Mouse (Mus musculus) urinary bladder, postnatal 25 days (tissue): ENCODE measurements around the gene Samd10.

Experiments
- DNase-seq: peaks from one replicate; pipeline ENCODE4 v3.0.0; 2022; ENCODE audit warnings: low spot score

Samd10 gene

DNA sequence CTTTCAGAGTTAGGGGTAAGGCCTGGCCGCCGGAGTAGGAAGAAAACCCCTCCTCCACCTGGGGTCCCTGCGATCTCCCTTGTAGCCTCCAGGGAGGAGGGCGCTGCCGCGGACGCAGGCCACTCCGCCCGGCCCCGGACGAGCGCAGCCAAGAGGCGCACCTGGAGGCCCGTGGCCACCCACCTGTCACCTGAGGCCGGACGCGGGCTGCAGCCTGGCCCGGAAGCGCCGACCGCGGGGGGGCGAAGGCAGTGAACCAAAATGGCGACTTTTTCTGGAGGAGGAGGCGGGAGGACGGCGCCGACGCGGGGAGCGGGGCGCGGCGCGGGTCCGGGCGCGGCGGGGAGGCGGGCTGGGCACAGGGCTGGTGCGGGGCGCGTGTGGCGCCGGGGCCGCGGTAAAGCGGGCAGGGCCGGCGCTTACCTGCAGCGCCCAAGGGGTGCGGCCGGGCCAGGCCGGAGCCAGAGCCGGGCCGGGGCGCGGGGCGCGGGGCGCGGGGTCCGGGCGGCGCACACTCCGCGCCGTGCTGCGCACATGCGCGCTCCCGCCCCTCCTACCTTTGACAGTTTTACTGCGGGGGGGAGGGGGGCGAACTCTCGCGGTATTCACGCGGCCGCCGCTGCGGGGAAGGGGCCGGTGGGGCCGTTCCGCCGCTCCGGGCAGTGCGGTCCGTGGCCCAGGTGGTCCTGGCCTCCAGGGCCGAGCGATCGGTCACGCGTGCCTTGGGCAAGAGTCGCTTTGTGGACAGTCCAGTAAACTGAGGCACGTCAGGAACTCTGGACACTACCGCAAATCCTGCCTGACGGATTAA lies 6.6 kb downstream of the Samd10 start, which contains the start of gene Zfp512b:
Gene Zfp512b, minus strand, starts transcription at position 573 of the 811 bp plus-strand sequence.
- peak; percentile 61 for DNase-seq

DNA sequence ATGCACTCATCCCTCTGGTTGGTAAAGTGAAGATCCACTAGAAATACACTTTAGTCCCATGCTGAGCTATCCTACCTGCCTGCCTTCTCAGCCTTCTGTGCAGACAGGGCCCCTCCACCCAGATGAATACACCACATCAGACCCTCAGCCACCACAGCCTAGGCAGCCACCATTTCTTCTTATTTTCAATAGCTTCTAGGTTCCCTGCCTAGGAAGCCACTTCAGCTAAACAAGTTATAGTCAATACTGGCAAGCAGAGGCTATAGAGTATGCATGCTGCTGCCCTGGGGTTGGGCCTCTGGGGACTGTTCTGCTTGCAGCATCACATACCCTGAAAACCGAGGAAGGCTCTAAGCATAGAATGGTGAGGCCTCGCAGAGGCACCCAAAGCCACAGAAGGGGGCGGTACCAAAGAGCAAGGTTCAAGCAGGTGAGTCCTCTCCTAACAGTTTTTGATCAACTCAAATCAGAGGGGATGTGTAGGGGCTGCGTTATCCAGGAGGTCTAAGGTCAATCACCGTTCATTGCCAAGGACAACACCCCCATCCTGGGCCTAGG lies 7.4 kb downstream of the Samd10 start, which contains the start of gene Prpf6:
Gene Prpf6, plus strand, starts transcription at position 341 of the 558 bp plus-strand sequence.
- no peak for DNase-seq

GRCm38 (mm10) chr2:181590471-181590870 lies 8.5 kb downstream of the Samd10 start:
- no peak for DNase-seq

- no peak for DNase-seq
Observed at GRCm38 (mm10) chr2:181589732-181590105, 9.3 kb downstream of the Samd10 start.

DNA sequence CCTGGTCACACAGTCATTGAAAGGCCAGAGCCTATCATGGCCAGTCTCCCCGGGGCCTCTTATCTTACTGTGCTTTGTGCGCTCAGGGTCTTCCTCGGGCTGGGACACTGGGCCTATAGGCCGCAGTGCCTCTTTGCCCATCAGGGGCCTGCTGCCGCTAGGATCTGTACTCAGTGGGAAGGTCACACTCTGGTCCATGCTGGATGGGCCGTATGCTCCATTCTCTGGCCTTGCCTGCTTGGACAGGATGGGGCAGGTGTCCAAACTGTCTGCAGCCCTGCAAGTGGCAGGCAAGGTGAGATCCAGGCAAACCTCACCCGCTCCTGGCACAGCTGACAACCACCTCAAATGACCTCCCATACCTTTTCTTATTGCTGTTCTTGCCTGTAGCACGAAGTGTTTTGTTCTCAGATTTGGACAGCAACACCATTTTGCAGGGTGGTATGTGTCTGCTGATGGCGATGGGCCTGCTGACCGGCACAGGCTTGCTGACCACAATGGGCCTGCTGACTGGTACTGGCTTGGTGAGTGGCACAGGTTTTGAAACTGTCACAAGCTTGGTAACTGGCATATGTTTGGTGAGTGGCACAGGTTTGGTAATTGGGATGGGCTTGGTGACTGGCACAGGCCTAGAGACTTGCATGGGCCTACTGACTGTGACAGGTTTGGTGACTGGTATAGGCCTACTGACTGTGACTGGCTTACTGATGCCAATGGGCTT lies 9.8 kb downstream of the Samd10 start:
- DNase-seq = no peak

GRCm38 (mm10) chr2:181588229-181588780 lies 10.7 kb downstream of the Samd10 start:
- DNase-seq = no peak

DNA sequence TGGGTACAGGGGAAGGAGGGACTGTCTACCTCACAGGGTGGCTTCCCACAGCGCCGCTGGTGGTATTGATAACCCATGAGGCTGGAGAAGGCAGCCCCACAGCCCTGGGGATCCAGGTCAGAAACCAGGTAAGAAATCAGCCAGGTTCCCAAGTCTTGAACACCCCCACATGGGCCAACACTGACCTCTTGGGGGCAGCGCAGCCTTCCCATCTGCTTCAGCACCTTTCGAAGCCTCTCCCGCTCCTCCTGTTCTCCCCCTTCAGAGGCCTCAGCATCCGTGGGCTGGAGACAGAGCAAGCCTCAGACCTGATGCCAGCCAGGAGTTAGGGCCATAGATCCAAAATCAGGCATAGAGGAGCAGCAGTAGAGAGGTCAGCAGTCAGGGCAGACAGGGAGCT lies 11.2 kb downstream of the Samd10 start:
- no peak for DNase-seq

DNA sequence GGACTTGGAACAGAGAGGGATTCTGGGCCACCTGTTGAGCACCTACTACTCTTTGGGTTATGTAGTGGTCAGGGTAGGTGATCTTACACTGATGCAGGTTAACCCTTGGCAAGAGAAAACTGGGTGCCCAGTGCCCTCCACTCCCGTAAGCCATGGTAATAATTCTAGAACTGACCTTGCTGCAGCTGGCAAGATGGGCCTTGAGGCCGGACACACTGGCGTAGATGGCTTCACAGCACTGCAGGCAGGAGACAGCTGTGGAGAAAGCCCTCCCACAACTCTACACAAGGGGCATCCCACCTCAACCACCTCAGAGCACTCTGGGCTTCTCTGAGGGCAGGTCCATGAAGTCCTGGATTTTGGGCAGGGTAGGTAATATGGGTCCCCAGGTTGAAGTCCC lies 12.9 kb downstream of the Samd10 start:
- DNase-seq = no peak

- DNase-seq = no peak
Observed at GRCm38 (mm10) chr2:181585506-181585905, 13.5 kb downstream of the Samd10 start.

DNA sequence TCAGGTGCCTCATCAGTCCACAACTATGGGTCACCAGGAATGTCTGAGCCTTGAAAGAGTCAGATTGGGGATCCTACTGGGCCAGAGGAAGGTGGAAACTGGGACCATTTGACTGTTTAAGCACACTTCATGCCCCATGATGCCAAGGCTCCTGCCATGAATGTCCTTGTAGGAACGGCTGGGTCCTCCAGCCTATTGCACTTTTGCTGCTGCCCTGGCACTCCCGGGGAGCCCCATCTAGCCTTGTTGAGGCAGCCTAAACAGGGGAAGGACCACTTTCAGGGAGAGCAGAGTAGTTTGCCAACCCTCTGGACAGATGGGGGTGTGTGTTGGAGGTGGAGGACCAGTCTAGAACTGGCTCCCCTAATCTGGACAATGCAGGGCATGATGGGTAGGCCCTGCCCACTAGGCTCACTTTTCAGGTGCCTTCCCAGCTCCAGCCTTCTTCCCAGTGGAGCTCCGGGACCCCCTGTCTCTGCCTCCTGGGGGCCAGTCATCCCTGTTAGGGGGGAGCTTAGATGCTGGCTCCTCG lies 14.5 kb downstream of the Samd10 start, which contains the start of gene Uckl1:
Gene Uckl1, minus strand, starts transcription at position 482 of the 532 bp plus-strand sequence.
- DNase-seq = no peak

DNA sequence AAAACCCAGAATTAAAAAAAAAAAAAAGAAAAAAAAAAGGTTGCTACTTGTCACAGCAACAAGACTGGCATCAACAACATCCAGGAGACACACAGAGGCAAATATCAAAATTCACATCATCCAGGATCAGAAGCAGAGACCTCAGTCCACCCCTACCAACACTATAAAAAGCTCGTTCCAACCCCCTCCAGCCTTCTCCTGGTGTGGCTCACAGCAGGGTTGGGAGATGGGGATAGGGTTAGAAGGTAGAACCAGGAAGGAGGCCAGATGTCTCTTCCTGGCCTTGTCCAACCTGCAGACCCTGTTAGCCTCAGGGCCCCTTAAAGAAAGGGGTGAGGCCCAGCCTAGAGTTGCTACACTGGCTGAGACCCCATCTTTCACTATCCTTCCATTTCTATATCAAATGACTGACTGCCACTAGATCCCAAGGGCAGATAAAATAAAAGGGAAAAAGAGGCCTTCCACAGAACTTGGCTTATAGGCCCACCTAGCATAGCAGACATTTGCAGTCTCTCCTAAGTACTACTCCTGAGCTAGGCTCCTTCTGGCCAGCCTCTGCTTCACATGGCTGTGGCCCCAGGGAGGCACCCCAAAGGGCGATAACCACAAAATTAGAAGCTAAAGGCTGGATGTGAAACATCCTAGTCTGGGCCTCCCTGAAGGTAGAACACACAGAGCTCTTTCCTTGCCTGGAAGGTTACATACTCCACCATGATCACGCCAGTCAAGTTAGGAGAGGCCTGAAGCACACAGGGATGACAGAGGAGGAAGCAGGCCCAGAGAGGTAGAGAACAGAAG lies 15.4 kb downstream of the Samd10 start:
- no peak for DNase-seq

DNA sequence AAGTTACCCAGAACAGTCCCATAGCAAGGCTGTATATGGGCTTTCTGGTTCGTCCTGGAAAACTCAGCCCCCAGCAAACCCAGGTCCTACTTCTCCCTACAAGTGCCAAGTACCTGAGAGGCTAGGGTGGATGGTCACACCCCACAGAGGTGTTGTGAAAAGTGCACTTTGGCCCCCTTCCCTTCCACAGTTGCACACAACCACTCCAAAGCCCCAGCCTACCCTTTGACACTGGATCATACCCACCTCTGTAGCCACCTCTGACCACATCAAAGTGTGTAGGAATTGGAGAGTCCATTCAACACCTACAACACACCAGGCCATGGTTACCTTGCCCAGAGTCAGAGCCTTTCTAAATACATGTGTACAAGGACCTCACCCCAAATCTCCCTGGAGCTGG lies 16.1 kb downstream of the Samd10 start:
- no peak for DNase-seq

DNA sequence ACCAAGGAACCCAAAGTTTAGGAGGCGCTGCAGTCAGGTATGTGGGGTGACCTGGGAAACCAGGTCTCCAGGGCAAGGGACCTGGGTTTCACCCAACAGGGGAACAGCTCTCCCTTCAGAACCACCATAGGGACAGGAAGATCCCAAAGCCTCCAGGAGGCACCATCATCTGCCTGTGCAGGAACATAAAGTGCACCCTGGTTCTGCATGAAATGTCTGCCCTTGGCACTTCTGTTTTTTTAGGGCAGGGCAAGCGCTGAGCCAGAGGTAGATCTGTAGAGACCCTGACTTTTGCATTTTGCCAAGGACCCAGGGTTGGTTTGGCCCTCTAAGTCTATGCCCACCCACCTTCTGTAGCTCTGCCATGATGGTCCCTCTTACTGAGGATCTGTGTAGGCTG lies 16.7 kb downstream of the Samd10 start:
- peak; percentile 3 for DNase-seq

GRCm38 (mm10) chr2:181581402-181582120 lies 17.5 kb downstream of the Samd10 start:
- peak; percentile 84 for DNase-seq

DNA sequence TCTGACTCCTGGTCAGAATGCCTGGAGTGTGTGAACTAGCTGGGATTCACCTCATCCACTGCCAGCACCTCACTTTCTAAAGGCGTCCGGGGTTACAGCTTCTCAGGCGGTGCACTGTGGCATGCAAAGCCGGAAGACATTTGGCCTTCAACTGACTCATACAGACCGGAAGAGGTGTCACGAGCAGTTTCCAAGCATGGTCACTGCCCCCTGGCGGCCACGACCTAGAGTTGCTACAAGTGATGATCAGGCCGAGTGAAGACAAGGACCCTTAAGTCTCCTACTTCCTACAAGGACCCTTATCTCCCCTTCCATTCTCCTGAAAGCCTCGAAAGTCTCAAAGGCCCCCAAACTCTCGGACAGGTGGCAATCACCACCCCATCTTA lies 18.0 kb downstream of the Samd10 start:
- DNase-seq = peak; percentile 72

GRCm38 (mm10) chr2:181580131-181580772 lies 18.8 kb downstream of the Samd10 start:
- DNase-seq = no peak

- DNase-seq = no peak
Observed at GRCm38 (mm10) chr2:181579681-181580080, 19.3 kb downstream of the Samd10 start.

DNA sequence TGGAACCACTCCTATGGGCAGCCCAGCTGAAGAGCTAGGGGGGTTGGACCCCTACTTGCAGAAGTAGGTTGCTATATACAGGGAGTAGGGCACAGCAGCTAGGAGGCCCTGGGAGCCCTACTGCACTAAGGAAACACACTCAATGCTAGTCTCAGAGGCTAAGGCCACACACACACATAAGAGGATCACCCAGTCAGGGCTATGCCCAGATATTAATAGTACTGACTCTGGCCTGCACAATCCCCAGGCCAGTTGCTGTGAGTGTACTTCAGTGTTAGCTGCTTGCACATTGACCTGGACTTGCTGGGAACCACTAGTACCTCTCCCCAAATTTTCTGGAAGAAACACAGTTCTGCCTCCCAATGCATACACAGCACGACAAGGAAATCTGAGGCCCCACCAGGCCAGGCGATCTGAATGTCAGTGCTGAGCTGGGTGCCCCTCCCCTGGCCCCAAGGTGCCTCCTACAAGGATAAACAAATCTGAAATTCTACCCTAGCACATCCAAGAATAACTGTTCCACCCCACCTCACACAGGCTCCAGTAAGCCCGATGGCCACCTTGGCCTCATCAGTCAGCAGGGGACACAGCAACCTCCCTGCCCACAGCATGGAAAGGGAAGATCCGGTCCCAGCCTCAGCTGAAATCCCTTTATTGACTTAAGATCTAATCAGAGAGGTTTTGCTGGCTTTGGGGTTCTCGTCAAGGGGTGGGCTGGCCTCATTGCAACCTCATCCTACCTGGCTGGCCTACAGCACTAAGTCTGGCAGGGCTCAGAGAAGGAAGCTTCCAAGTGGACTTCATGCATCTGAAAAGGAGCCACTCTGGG lies 20.0 kb downstream of the Samd10 start:
- no peak for DNase-seq

DNA sequence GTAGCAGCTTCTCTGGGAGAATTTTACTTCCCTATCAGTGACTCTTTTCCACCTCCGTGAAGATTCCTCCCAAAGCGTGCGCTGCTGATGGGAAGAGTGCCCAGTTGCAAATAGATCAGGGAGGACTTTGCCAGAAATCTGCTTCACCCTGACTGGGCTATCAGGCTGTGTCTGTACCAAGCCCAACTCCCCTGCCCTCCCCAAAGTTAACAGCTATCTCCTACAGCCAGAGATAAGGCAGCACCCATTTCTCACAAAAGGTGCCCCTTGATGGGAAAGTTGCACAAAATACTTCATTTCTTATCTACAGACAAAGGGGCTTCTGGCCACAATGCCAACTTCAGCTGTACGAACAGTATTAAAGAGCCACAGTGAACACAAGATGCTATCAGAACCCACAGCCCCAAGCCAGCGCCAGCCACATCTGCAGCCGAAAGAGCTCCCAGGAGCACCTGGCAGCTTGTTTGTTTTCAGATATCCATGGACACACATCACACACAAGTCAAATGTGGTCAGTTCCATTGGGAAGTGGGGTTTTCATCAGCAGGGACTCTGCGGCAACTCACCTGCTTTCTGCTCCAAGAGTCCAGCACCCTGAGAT lies 20.9 kb downstream of the Samd10 start:
- DNase-seq = no peak
